Mouse (Mus musculus) gastrocnemius, postnatal 36 days (tissue): ENCODE data around the gene Pla2g16. TPM values are rescaled to one million over a fixed set of nuclear protein-coding genes. Genes with fewer than 3 reads are reported as not detected.

Source experiments
- DNase-seq, 2 experiments: peaks; one replicate each; pipeline ENCODE4 v3.0.0; 2022
- intact Hi-C: fragments of 180-260 bp; cut with DNase I; formaldehyde crosslinking; loops from one replicate; pipeline ENCODE4 v1.15.1; 2025
- total RNA-seq, 2 experiments: library from RNA; stranded (reverse); gene quantifications; 2 replicates each; pipeline ENCODE4 v1.2.3; 2021

The Pla2g16 gene
- total RNA-seq, 2 experiments from 2014 or later: 99.9 to 107 TPM

GRCm38 (mm10) chr19:7606801-7607689 is 49.8 kb downstream of the Pla2g16 start, which contains the start of gene Lgals12:
TSS of gene Lgals12 (minus strand) at chr19:7607193.
- intact Hi-C loops: no loop called here
- no peak for DNase-seq

GRCm38 (mm10) chr19:7607690-7608201 is 50.5 kb downstream of the Pla2g16 start:
- intact Hi-C loops: no loop called here
- no peak for DNase-seq

DNA sequence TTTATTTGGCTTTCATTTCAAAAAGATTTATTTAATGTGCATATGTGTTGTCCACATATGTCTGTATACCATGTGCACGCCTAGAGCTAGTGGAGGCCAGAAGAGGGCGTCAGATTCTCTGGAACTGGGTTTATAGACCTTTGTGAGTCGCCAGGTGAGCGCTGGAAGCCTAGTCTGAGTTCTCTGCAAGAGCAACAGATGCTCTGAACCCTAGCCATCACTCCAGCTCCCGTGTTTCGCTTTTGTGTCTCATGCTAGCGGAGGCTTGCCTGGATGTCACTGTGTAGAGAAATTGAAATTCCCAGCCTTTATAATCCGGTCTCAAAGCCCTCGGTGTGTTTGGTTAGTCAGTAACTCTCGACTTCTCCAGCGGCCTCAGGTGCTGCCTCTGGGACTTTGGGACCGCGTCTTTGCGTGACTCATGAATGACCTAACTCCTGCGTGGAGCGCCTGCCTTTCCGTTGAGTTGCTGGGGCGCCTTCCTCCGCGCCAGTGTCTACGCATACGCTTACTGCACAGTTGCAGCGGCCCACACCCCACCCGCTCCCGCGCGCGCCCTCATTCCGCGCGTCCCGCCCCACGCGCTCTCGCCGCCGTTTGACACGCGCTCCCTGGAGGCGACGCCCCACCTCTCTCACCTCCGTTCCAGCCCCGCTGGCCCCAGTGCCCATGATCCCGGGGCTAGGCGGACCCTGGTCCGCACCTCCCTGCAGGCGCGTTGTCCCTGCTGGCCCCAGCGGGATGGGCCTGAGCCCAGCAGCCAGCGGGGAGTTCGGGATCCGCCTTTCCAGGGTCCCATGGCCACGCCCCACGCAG is 54.9 kb downstream of the Pla2g16 start, which contains the start of gene Hrasls5:
Gene Hrasls5, plus strand, starts transcription at position 600 of the 816 bp plus-strand sequence.
- intact Hi-C loops: no loop called here
- no peak for DNase-seq

DNA sequence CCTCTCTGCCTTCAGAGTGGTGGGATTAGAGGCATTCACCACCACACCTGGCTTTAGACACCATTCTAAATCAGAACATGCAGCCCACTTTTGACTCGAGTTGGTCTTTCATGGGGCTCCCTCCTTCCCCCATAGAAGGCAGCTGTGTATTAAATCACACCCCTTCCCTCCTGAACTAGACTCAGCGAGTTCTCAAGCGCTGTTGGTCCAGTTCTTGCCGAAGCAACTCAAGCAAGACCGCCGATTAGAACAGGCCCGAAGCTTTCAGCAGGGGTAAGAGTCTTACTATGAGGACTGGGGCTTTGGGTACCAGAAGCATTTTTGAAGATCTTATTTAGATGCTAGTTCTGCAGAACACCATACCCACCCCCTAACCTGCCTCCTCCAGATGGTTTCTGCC is 55.9 kb downstream of the Pla2g16 start:
- no peak for DNase-seq
- intact Hi-C loops: no loop called here

GRCm38 (mm10) chr19:7616231-7616930 is 59.1 kb downstream of the Pla2g16 start:
- no peak for DNase-seq
- intact Hi-C loops: loop anchor here (2.0 kb wide), 1 partner anchor 88 kb away; no protein-coding TSS in a partner anchor

DNA sequence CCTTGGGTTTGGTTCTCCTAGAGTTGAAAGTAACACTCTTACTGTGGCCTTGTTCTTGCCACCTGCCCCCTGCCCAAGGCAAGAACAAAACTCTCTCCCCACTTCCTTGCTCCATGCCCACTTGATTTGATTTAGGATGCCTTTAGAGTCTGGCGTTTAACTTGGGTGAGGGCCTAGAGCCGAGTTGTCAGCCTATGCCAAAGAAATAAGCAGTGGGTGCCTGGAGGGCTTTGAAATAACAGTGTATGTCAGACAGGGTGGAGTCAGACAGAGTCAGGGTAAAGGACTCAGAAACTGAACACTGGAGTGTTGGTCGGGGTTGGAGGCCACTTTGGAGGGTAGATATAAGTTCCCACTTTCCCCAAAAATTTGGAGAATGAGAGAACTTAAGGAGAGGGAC is 59.8 kb downstream of the Pla2g16 start:
- intact Hi-C loops: loop anchor here (2.0 kb wide), 1 partner anchor 88 kb away; no protein-coding TSS in a partner anchor
- no peak for DNase-seq

GRCm38 (mm10) chr19:7617696-7618095 is 60.4 kb downstream of the Pla2g16 start:
- DNase-seq: no peak
- intact Hi-C loops: loop anchor here (2.0 kb wide), 1 partner anchor 89 kb away; no protein-coding TSS in a partner anchor

DNA sequence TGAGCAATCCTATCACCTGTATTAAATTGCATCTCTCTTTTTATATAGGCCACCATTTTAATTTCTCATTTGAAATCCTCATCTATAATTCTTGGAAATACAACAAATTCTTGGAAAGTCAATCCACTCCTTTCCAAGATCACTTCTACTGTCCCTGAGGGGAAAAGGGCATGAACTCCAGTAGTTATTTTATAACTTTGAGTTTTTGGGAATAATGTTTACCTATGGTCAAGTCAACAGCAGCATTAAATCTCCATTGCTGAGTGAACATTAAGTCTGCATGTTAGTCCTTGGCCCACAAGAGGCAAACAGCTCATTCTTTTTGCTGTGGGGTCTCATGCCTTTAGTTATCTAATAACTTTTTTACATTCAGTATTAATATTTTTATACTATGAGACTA is 75.8 kb downstream of the Pla2g16 start:
- intact Hi-C loops: no loop called here
- no peak for DNase-seq

GRCm38 (mm10) chr19:7633786-7634185 is 76.5 kb downstream of the Pla2g16 start:
- DNase-seq: no peak
- intact Hi-C loops: no loop called here

Other genes starting within 250 kb of the Pla2g16 start
- gene Mark2, start 215.6 kb upstream of the Pla2g16 start, total RNA-seq: 10 to 100 TPM; 28.9 to 33.5 TPM
- gene Spindoc, start 174.5 kb upstream of the Pla2g16 start, total RNA-seq: 1 to 10 TPM; 7.0 to 7.1 TPM
- gene 2700081O15Rik, start 139.8 kb upstream of the Pla2g16 start, total RNA-seq: 1 to 10 TPM; 5.7 to 6.2 TPM
- gene Rtn3, start 74.2 kb upstream of the Pla2g16 start, total RNA-seq: 10 to 100 TPM; 26.5 to 27.6 TPM
- gene Atl3, start 63.4 kb upstream of the Pla2g16 start, total RNA-seq: 1 to 10 TPM; 7.3 to 8.7 TPM
- under 1 TPM; 0.48 to 0.79 TPM for gene Lgals12, start 49.7 kb downstream of the Pla2g16 start, total RNA-seq
- not detected for gene Hrasls5, start 55.1 kb downstream of the Pla2g16 start, total RNA-seq
- gene Slc22a19, start 153.9 kb downstream of the Pla2g16 start, total RNA-seq: not detected
- gene Slc22a26, start 245.2 kb downstream of the Pla2g16 start, total RNA-seq: not detected